Mouse (Mus musculus): ENCODE measurements around the gene Pi4kb.

DNA sequence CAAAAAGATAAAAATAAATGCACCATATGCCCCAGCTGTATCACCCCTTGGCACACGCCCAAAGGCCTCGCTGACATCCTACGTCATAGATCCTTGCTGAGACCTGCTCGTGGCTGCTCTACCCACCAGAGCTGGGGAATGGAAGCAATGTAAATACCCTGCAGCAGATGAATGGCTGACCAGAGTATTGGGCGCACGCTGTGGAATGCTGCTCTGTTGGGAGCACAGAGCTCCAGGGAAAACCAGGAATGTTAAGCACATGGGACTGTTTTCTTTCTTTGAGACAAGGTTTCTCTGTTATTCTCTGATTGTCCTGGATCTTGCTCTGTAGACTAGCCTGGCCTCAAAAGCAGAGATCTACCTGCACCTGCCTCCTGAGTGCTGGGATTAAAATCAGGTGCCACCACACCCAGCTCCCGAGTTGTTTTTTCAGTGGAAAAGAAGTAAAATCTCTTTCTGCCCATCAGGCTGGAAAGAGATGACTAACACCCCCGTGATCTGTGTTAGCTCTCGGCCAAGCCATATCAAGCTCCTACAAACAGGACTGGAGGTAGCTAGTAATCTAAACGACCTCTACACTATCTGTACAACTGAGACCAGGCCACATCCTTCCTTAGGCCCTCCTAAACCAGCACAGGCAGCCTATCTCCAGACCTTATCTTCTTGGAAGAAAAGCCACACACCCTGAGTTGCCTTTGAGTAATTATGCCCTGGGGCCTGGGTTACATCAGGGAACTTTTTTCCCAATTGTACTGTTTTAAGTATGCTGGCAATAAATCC lies 80.1 kb downstream of the Pi4kb start:
- TF ChIP-seq POLR2A (IDR thresholded peaks at IDR 0.05; ENCODE audit: control insufficient read depth, extremely low read depth, insufficient read depth, low read length, poor library complexity) (no peak), CTCF (IDR thresholded peaks at IDR 0.05; ENCODE audit: borderline replicate concordance, control insufficient read depth, extremely low read depth, insufficient read depth, low read length, poor library complexity) (no peak)
